Mouse (Mus musculus): ENCODE results near the gene Bet1l.

- TF ChIP-seq ZNF384 (IDR thresholded peaks at IDR 0.05; ENCODE audit: low read depth, low read length), result no peak
- TF ChIP-seq ZC3H11A (IDR thresholded peaks at IDR 0.05; ENCODE audit: borderline replicate concordance, low read depth, low read length), result no peak
- TF ChIP-seq CHD2 (IDR thresholded peaks at IDR 0.05; ENCODE audit: low read depth, low read length), result no peak
- TF ChIP-seq MAFK (IDR thresholded peaks at IDR 0.05; ENCODE audit: insufficient read depth, low read depth, low read length), result no peak
- TF ChIP-seq HCFC1 (IDR thresholded peaks at IDR 0.05; ENCODE audit: borderline replicate concordance, insufficient read depth, low read length), result no peak
Measured at GRCm38 (mm10) chr7:140900220-140900619, 42.8 kb upstream of the Bet1l start, which contains the start of gene Cox8b.
